Mouse (Mus musculus): ENCODE measurements around the gene Tmem216. TPM values are rescaled to one million over a fixed set of nuclear protein-coding genes. Genes with fewer than 3 reads are reported as not detected.
"Not testable (repeated sequence)": the region's sequence is repeated elsewhere in the genome, so short reads cannot be mapped to it uniquely, and the experiment has no call there.

Gene Tmem216
- polyA plus RNA-seq, 1 experiment from 2014 or later, result 20.7 TPM

- Histone ChIP-seq H3K4me2 (ENCODE audit: low read depth, low read length) (peak within 1 kb of the TSS; percentile 75), H3K4me3 (ENCODE audit: low read length) (peak within 1 kb of the TSS; percentile 69), H3K4me1 (ENCODE audit: control insufficient read depth, insufficient read depth, low read length) (peaks cover 10% of the 10 kb centered on the region), H3K27me3 (ENCODE audit: control insufficient read depth, insufficient read depth, low read length) (no peaks in the 10 kb centered on the region), H3K36me3 (ENCODE audit: control insufficient read depth, insufficient read depth) (peaks cover 17% of the 10 kb centered on the region; the same call in 1 of the 2 replicates), H3K9me3 (replicated peaks; ENCODE audit: control insufficient read depth, low read length) (no peaks in the 10 kb centered on the region), H3K9ac (ENCODE audit: low read length) (peak within 1 kb of the TSS; percentile 84), H3K27ac (ENCODE audit: low read length) (peak within 1 kb of the TSS; percentile 92)
- peak; percentile 92 for ATAC-seq (replicated peaks; ENCODE audit: extremely low read depth, insufficient read depth, low FRiP score)
- under 1% methylated on average over 44 of the region's 44 CpGs for WGBS
Measured at GRCm38 (mm10) chr19:10576690-10577561, 20.9 kb upstream of the Tmem216 start, which contains the start of the genes Cyb561a3 and Tmem138. TSS of gene Cyb561a3 (plus strand) at chr19:10577172. TSS of gene Tmem138 (minus strand) at chr19:10577362.

- WGBS, result 92% methylated on average over 6 of the region's 6 CpGs
- Histone ChIP-seq H3K36me3 (ENCODE audit: control insufficient read depth, insufficient read depth) (peaks cover 23% of the 10 kb centered on the region), H3K4me3 (ENCODE audit: low read length) (no peak overlapping the region)
Measured at GRCm38 (mm10) chr19:10569627-10570026, 13.6 kb upstream of the Tmem216 start.

GRCm38 (mm10) chr19:10565217-10565616 is 9.2 kb upstream of the Tmem216 start:
- Histone ChIP-seq H3K36me3 (ENCODE audit: control insufficient read depth, insufficient read depth) (peaks cover 4% of the 10 kb centered on the region), H3K27ac (ENCODE audit: low read length) (no peak overlapping the region), H3K4me2 (ENCODE audit: low read depth, low read length) (no peak overlapping the region), H3K4me1 (ENCODE audit: control insufficient read depth, insufficient read depth, low read length) (peaks cover 6% of the 10 kb centered on the region), H3K9ac (ENCODE audit: low read length) (no peak overlapping the region), H3K9me3 (replicated peaks; ENCODE audit: control insufficient read depth, low read length) (no peaks in the 10 kb centered on the region), H3K27me3 (ENCODE audit: control insufficient read depth, insufficient read depth, low read length) (no peaks in the 10 kb centered on the region), H3K4me3 (ENCODE audit: low read length) (no peak overlapping the region)
- 58% methylated on average over 4 of the region's 4 CpGs for WGBS
- ATAC-seq (replicated peaks; ENCODE audit: extremely low read depth, insufficient read depth, low FRiP score), result no peak

More at GRCm38 (mm10) chr19:10569627-10570026, 13.6 kb upstream of the Tmem216 start:
- no peak overlapping the region for H3K4me2 ChIP-seq (ENCODE audit: low read depth, low read length)
- H3K27me3 ChIP-seq (ENCODE audit: control insufficient read depth, insufficient read depth, low read length), result no peaks in the 10 kb centered on the region
- no peaks in the 10 kb centered on the region for H3K4me1 ChIP-seq (ENCODE audit: control insufficient read depth, insufficient read depth, low read length)
- H3K9ac ChIP-seq (ENCODE audit: low read length), result no peak overlapping the region
- no peak for ATAC-seq (replicated peaks; ENCODE audit: extremely low read depth, insufficient read depth, low FRiP score)
- no peak overlapping the region for H3K27ac ChIP-seq (ENCODE audit: low read length)
- H3K9me3 ChIP-seq (replicated peaks; ENCODE audit: control insufficient read depth, low read length), result no peaks in the 10 kb centered on the region

GRCm38 (mm10) chr19:10564278-10564677 is 8.2 kb upstream of the Tmem216 start:
- Histone ChIP-seq H3K36me3 (ENCODE audit: control insufficient read depth, insufficient read depth) (peaks cover under 1% of the 10 kb centered on the region; the same call in 1 of the 2 replicates), H3K9me3 (replicated peaks; ENCODE audit: control insufficient read depth, low read length) (no peaks in the 10 kb centered on the region), H3K27ac (ENCODE audit: low read length) (no peak overlapping the region), H3K4me3 (ENCODE audit: low read length) (no peak overlapping the region), H3K9ac (ENCODE audit: low read length) (no peak overlapping the region), H3K4me1 (ENCODE audit: control insufficient read depth, insufficient read depth, low read length) (peaks cover 6% of the 10 kb centered on the region), H3K27me3 (ENCODE audit: control insufficient read depth, insufficient read depth, low read length) (no peaks in the 10 kb centered on the region), H3K4me2 (ENCODE audit: low read depth, low read length) (no peak overlapping the region)
- ATAC-seq (replicated peaks; ENCODE audit: extremely low read depth, insufficient read depth, low FRiP score), result no peak
- WGBS, result 78% methylated on average over 6 of the region's 6 CpGs

GRCm38 (mm10) chr19:10562351-10562750 is 6.3 kb upstream of the Tmem216 start:
- no peaks in the 10 kb centered on the region for H3K9me3 ChIP-seq (replicated peaks; ENCODE audit: control insufficient read depth, low read length)
- no peak overlapping the region for H3K9ac ChIP-seq (ENCODE audit: low read length)
- no peaks in the 10 kb centered on the region for H3K36me3 ChIP-seq (ENCODE audit: control insufficient read depth, insufficient read depth)
- no peak overlapping the region for H3K4me2 ChIP-seq (ENCODE audit: low read depth, low read length)
- no peak for ATAC-seq (replicated peaks; ENCODE audit: extremely low read depth, insufficient read depth, low FRiP score)
- H3K4me1 ChIP-seq (ENCODE audit: control insufficient read depth, insufficient read depth, low read length), result peaks cover 6% of the 10 kb centered on the region
- peak overlapping the region; percentile 73 for H3K27ac ChIP-seq (ENCODE audit: low read length)
- no peak overlapping the region for H3K4me3 ChIP-seq (ENCODE audit: low read length)
- no peaks in the 10 kb centered on the region for H3K27me3 ChIP-seq (ENCODE audit: control insufficient read depth, insufficient read depth, low read length)
- 55% methylated on average over 5 of the region's 5 CpGs for WGBS

GRCm38 (mm10) chr19:10561558-10562314 is 5.7 kb upstream of the Tmem216 start:
- Histone ChIP-seq H3K9ac (ENCODE audit: low read length) (peak overlapping the region; percentile 3; the same call in 1 of the 2 replicates), H3K4me2 (ENCODE audit: low read depth, low read length) (no peak overlapping the region), H3K4me3 (ENCODE audit: low read length) (no peak overlapping the region), H3K36me3 (ENCODE audit: control insufficient read depth, insufficient read depth) (no peaks in the 10 kb centered on the region), H3K4me1 (ENCODE audit: control insufficient read depth, insufficient read depth, low read length) (peaks cover 6% of the 10 kb centered on the region), H3K27ac (ENCODE audit: low read length) (peak overlapping the region; percentile 73), H3K9me3 (replicated peaks; ENCODE audit: control insufficient read depth, low read length) (no peaks in the 10 kb centered on the region), H3K27me3 (ENCODE audit: control insufficient read depth, insufficient read depth, low read length) (no peaks in the 10 kb centered on the region)
- ATAC-seq (replicated peaks; ENCODE audit: extremely low read depth, insufficient read depth, low FRiP score), result peak; percentile 86
- WGBS, result 37% methylated on average over 6 of the region's 6 CpGs

- WGBS, result 34% methylated on average over 5 of the region's 5 CpGs
- H3K9me3 ChIP-seq (replicated peaks; ENCODE audit: control insufficient read depth, low read length), result no peaks in the 10 kb centered on the region
- H3K4me1 ChIP-seq (ENCODE audit: control insufficient read depth, insufficient read depth, low read length), result peaks cover 8% of the 10 kb centered on the region
- H3K4me3 ChIP-seq (ENCODE audit: low read length), result no peak overlapping the region
- no peak overlapping the region for H3K27ac ChIP-seq (ENCODE audit: low read length)
- H3K36me3 ChIP-seq (ENCODE audit: control insufficient read depth, insufficient read depth), result no peaks in the 10 kb centered on the region
- H3K27me3 ChIP-seq (ENCODE audit: control insufficient read depth, insufficient read depth, low read length), result no peaks in the 10 kb centered on the region
- H3K9ac ChIP-seq (ENCODE audit: low read length), result no peak overlapping the region
- H3K4me2 ChIP-seq (ENCODE audit: low read depth, low read length), result no peak overlapping the region
- no peak for ATAC-seq (replicated peaks; ENCODE audit: extremely low read depth, insufficient read depth, low FRiP score)
Measured at GRCm38 (mm10) chr19:10560108-10560507, 4.1 kb upstream of the Tmem216 start.

- H3K4me2 ChIP-seq (ENCODE audit: low read depth, low read length); ATAC-seq (replicated peaks; ENCODE audit: extremely low read depth, insufficient read depth, low FRiP score); H3K27me3 ChIP-seq (ENCODE audit: control insufficient read depth, insufficient read depth, low read length); H3K27ac ChIP-seq (ENCODE audit: low read length); H3K9ac ChIP-seq (ENCODE audit: low read length); H3K36me3 ChIP-seq (ENCODE audit: control insufficient read depth, insufficient read depth); H3K4me3 ChIP-seq (ENCODE audit: low read length); H3K4me1 ChIP-seq (ENCODE audit: control insufficient read depth, insufficient read depth, low read length); H3K9me3 ChIP-seq (replicated peaks; ENCODE audit: control insufficient read depth, low read length): not testable (repeated sequence)
- WGBS, result 77% methylated on average over 4 of the region's 4 CpGs
Measured at GRCm38 (mm10) chr19:10557837-10558375, 1.9 kb upstream of the Tmem216 start.

Measured in heart, embryonic 16.5 days (tissue).